Mouse (Mus musculus) neural tube, embryonic 14.5 days (tissue): ENCODE measurements at regions not wholly inside any gene's neighbourhood (a gene's known extent, or its start where the extent isn't known, plus 50 kb on each side); places are given as distances from the start of the nearest gene placed in this dataset.
"Not testable (repeated sequence)": the region's sequence is repeated elsewhere in the genome, so short reads cannot be mapped to it uniquely, and the experiment has no call there.

Source experiments
- ATAC-seq: fragments of 200-750 bp; cut with Nextera tagmentation; 2 replicates; pipeline ENCODE4 v1.8.0; 2017; ENCODE audit warnings: low read depth, mild to moderate bottlenecking, moderate TSS enrichment, moderate library complexity
- H3K27ac ChIP-seq: fragments of 300-500 bp; sonication (generic); 2 replicates; pipeline ENCODE4 v1.5.1; 2014; ENCODE audit warnings: low read depth, mild to moderate bottlenecking, control low read depth, low read length, moderate library complexity, mixed read lengths
- H3K27me3 ChIP-seq: fragments of 300-500 bp; sonication (generic); 2 replicates; pipeline ENCODE4 v1.6.1; 2014; ENCODE audit warnings: low read length; ENCODE audit not compliant: control insufficient read depth, insufficient read depth
- H3K36me3 ChIP-seq: fragments of 300-500 bp; sonication (generic); 2 replicates; pipeline ENCODE4 v1.6.1; 2014; ENCODE audit warnings: low read length, mixed read lengths; ENCODE audit not compliant: control insufficient read depth, insufficient read depth
- H3K4me1 ChIP-seq: fragments of 300-500 bp; sonication (generic); 2 replicates; pipeline ENCODE4 v1.6.1; 2014; ENCODE audit warnings: low read length; ENCODE audit not compliant: control insufficient read depth, insufficient read depth
- H3K4me2 ChIP-seq: fragments of 300-500 bp; sonication (generic); 2 replicates; pipeline ENCODE4 v1.6.1; 2014; ENCODE audit warnings: mild to moderate bottlenecking, low read depth, low read length, control low read depth
- H3K4me3 ChIP-seq: fragments of 300-500 bp; sonication (generic); 2 replicates; pipeline ENCODE4 v1.5.1; 2014; ENCODE audit warnings: low read depth, low read length, control low read depth, mixed read lengths
- H3K9ac ChIP-seq: fragments of 300-500 bp; sonication (generic); replicated peaks from 2 replicates; pipeline ENCODE4 v1.6.1; 2014; ENCODE audit warnings: low read depth, mild to moderate bottlenecking, control low read depth, low read length, mixed read lengths
- H3K9me3 ChIP-seq: fragments of 300-500 bp; sonication (generic); 2 replicates; pipeline ENCODE4 v1.6.1; 2016; ENCODE audit warnings: low read length; ENCODE audit not compliant: control insufficient read depth
- WGBS: fragments of 180-500 bp; shearing (Covaris S2); extraction: QIAGEN DNeasy Blood & Tissue Kit; methylation state at CpG from one replicate; pipeline ENCODE4 v1.1.7; 2014; 5-methylcytosine and 5-hydroxymethylcytosine counted together

DNA sequence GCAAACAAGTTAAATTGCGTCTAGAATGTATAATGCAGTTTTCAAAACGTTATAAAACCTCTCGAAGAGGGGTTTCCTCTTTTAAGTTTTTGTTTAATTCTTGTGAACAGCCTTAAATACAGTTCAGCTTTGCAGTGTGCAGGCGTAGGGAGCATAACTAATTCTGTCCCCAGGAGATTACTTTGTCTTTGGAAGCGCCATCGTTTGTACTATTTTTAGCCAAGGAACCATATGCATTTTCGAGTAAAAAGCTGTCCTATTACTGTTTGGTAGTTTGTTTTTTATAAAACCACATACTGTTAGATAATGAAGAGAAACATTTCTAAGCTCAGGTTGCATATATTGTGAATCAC is 150.5 kb downstream of the Kcnrg start:
- no peak overlapping the region for H3K4me3 ChIP-seq
- WGBS, result 18% methylated on average over 7 of the region's 7 CpGs
- peaks cover 7% of the 10 kb centered on the region for H3K4me1 ChIP-seq
- no peaks in the 10 kb centered on the region for H3K9me3 ChIP-seq
- H3K4me2 ChIP-seq, result peak overlapping the region; percentile 35
- no peak overlapping the region for H3K9ac ChIP-seq
- H3K27me3 ChIP-seq, result no peaks in the 10 kb centered on the region
- H3K36me3 ChIP-seq, result no peaks in the 10 kb centered on the region
- no peak for ATAC-seq
- no peak overlapping the region for H3K27ac ChIP-seq

DNA sequence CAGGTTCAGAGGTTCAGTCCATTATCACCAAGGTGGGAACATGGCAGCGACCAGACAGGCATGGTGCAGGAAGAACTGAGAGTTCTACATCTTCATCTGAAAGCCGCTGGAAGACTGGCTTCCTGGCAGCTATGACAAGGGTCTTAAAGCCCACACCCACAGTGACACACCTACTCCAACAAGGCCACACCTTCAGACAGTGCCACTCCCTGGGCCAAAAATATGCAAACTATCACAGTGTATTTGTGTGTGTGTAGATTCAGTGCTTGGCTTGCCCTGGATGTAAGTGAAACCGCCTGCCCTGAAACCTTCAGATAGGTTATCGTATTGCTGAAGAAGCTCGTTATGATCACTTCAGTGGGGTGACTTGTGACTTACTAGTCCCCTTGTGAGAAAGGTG is 151.3 kb downstream of the Kcnrg start:
- ATAC-seq, result no peak
- no peaks in the 10 kb centered on the region for H3K9me3 ChIP-seq
- H3K36me3 ChIP-seq, result no peaks in the 10 kb centered on the region
- H3K4me2 ChIP-seq, result no peak overlapping the region
- 90% methylated on average over 5 of the region's 5 CpGs for WGBS
- H3K27ac ChIP-seq, result no peak overlapping the region
- no peak overlapping the region for H3K4me3 ChIP-seq
- no peak overlapping the region for H3K9ac ChIP-seq
- H3K4me1 ChIP-seq, result peaks cover 7% of the 10 kb centered on the region
- no peaks in the 10 kb centered on the region for H3K27me3 ChIP-seq

DNA sequence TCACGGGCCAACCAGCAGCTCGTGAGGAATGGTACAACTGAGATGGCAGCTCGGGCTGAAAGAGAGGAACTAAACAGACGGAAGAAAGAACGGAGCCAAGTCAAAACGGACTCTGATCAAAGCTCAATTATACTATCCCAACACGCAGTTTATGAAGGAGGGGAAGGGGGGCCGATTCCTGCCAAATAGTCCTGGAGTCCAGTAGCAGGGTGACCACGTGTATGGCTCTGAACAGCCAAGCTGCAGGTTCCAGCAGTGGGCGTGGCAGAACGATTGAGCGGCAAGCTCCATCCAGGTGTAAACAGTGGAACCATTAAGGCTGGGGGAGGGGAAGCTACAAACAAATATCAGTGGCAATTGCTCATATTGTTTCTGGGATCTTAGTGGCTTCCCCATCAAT is 152.9 kb downstream of the Kcnrg start:
- ATAC-seq, result not testable (repeated sequence)
- WGBS, result 87% methylated on average over 12 of the region's 12 CpGs

DNA sequence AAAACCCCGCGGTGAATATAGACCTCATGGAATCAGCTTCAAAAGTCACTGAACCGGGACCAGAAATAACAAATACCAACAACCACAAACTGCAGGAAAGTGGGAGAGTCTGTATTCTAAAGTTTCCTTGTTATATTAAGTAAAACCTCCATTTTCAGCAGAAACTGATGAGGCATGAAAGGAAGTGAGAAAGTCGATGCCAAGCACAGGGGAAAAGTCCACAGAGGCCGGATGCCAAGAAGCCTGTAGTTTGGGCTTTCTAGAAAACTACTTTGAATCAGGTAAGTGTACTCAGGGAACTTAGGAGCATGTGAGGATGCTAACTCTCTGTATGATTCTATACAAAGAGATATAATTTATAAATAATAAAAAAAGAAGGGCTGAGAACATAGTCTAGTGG is 154.8 kb downstream of the Kcnrg start:
- no peak overlapping the region for H3K4me2 ChIP-seq
- no peak overlapping the region for H3K27ac ChIP-seq
- no peak overlapping the region for H3K9ac ChIP-seq
- H3K9me3 ChIP-seq, result no peaks in the 10 kb centered on the region
- H3K27me3 ChIP-seq, result no peaks in the 10 kb centered on the region
- peaks cover 4% of the 10 kb centered on the region for H3K4me1 ChIP-seq
- ATAC-seq, result no peak
- WGBS, result 88% methylated on average over 5 of the region's 5 CpGs
- H3K36me3 ChIP-seq, result no peaks in the 10 kb centered on the region
- H3K4me3 ChIP-seq, result no peak overlapping the region

More for the DNA sequence above, 152.9 kb downstream of the Kcnrg start:
- not testable (repeated sequence) for H3K27me3 ChIP-seq, H3K4me1 ChIP-seq, H3K4me3 ChIP-seq, H3K4me2 ChIP-seq, H3K36me3 ChIP-seq, H3K9me3 ChIP-seq, H3K9ac ChIP-seq, H3K27ac ChIP-seq

DNA sequence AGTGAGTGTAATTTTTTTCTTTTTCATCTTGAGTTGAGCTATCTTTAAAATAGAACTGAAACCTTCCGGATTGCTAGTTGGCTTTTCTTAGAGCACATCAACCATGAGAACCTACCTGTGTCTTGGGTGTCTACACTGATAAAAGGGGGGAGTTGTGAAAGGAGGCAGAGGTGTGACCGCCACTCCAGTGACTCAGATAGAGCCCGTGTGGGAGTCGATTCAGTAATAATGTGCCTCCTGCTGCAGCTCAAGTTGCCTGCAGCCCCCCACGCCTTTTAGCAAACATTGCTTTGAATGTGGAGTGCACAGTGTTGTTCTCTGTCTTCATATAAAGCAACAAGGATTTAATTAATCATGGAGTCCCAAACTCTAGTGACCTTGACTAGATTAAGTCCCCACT is 162.6 kb downstream of the Kcnrg start:
- no peak overlapping the region for H3K27ac ChIP-seq
- no peak for ATAC-seq
- H3K36me3 ChIP-seq, result no peaks in the 10 kb centered on the region
- 82% methylated on average over 5 of the region's 5 CpGs for WGBS
- no peaks in the 10 kb centered on the region for H3K27me3 ChIP-seq
- no peak overlapping the region for H3K9ac ChIP-seq
- H3K9me3 ChIP-seq, result no peaks in the 10 kb centered on the region
- H3K4me2 ChIP-seq, result no peak overlapping the region
- H3K4me3 ChIP-seq, result no peak overlapping the region
- H3K4me1 ChIP-seq, result no peaks in the 10 kb centered on the region

DNA sequence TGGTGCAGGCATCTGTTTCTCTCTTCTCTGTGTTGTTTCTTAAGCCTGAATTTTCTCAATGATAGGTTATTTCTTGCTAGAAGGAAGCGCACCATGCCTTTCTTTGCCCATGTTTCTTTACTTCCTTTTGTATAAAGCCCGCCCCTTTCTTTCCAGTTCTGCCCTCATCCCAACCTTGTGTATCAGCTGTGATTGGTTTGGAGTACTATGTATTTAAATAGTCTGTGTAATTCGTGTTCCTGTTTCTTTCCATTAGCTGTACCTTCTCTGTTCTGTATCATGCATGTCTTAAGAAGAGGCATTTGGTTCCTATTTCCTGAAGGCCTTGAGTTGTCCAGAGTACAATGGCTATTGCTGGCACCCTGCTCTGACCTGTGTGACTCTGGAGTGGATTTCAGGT is 166.9 kb downstream of the Kcnrg start:
- Histone ChIP-seq H3K36me3 (no peaks in the 10 kb centered on the region), H3K4me3 (no peak overlapping the region), H3K4me2 (no peak overlapping the region), H3K9ac (no peak overlapping the region), H3K27ac (no peak overlapping the region), H3K27me3 (no peaks in the 10 kb centered on the region), H3K4me1 (no peaks in the 10 kb centered on the region), H3K9me3 (no peaks in the 10 kb centered on the region)
- ATAC-seq, result no peak
- 89% methylated on average over 3 of the region's 3 CpGs for WGBS

DNA sequence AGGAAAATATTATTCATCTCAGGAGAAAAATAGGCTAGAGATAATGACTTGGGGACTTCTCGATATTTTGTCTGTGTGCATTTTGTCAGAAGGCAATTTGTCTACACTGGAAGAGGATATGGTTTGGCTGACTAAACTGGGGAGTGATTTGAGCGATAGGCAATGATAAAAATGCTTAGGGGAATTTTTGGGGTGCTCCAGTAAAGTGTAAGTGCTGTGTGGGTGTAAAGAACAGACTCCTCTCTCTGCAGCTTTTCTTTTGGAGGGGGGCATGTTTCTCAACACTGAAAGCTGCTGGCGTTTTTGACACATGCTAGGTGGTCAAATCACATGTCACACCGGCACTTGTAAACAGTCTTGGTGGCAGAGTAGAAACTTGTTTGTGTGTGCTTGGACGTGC is 171.4 kb downstream of the Kcnrg start:
- H3K4me3 ChIP-seq, result no peak overlapping the region
- 88% methylated on average over 5 of the region's 5 CpGs for whole genome bisulfite sequencing
- no peaks in the 10 kb centered on the region for H3K27me3 ChIP-seq
- no peak overlapping the region for H3K9ac ChIP-seq
- H3K4me1 ChIP-seq, result no peaks in the 10 kb centered on the region
- H3K36me3 ChIP-seq, result no peaks in the 10 kb centered on the region
- H3K27ac ChIP-seq, result no peak overlapping the region
- H3K9me3 ChIP-seq, result no peaks in the 10 kb centered on the region
- H3K4me2 ChIP-seq, result no peak overlapping the region
- ATAC-seq, result no peak

DNA sequence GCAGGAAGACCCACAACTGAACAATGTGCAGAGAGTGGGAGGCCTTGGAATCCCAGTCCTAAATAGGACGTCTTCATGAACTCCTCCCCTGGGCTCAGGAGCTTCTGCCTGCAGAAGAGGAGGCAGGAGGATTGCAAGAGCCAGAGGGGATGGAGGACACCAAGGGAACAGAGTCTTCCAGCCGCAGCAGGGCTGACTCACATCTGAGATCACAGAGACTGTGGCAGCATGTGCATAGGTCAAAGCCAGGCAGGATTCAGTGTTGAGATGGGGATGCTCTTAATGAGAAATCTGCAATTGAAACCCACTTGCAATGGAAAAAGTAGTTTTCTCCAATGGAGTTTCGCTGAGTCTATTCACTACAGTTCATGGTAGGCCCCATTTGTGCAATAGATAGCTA is 175.9 kb downstream of the Kcnrg start:
- Histone ChIP-seq H3K36me3 (no peaks in the 10 kb centered on the region), H3K4me2 (no peak overlapping the region), H3K9ac (no peak overlapping the region), H3K4me3 (no peak overlapping the region), H3K27me3 (no peaks in the 10 kb centered on the region), H3K27ac (no peak overlapping the region), H3K4me1 (no peaks in the 10 kb centered on the region), H3K9me3 (no peaks in the 10 kb centered on the region)
- no peak for ATAC-seq
- 92% methylated on average over 3 of the region's 3 CpGs for WGBS

DNA sequence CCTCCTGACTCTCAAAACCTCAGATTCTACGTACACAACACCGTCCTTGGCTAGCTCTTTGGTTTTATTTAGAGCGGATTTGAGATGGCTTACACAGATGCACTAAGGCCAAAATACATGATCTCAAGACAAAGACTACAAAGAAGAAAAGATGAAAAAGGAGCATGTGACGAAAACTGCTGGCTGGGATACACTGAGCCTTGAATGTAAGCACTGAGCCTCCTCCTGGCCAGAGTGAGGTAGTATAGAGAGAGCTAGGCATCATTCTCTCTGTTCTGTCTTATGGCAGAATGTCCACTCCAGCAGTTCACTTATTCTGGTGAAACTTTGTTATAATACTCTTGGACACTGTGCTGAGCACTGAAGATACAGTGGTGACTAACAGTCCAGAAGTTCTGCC is 177.4 kb downstream of the Kcnrg start:
- H3K9ac ChIP-seq, result no peak overlapping the region
- no peaks in the 10 kb centered on the region for H3K9me3 ChIP-seq
- ATAC-seq, result no peak
- no peak overlapping the region for H3K27ac ChIP-seq
- H3K36me3 ChIP-seq, result no peaks in the 10 kb centered on the region
- no peaks in the 10 kb centered on the region for H3K27me3 ChIP-seq
- 92% methylated on average over 4 of the region's 4 CpGs for WGBS
- H3K4me1 ChIP-seq, result no peaks in the 10 kb centered on the region
- no peak overlapping the region for H3K4me3 ChIP-seq
- no peak overlapping the region for H3K4me2 ChIP-seq

DNA sequence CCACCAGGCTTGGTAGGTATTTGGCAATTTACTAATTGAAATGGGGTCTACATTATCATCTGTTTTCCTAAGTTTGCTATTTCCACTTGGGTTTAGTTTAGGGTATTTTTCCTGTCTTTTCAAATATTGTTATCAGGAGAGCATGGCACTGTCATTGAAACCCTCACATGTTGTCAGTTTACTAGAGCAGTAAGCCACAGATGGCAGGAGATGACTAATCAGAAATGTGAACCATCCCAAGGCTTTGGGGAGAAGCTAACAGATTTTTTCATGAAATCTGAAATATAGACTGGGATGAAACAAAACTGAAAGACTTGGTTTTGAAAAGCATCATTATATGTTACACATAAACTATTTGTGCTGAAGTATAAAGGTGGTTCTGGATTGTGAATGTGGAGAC is 178.8 kb downstream of the Kcnrg start:
- Histone ChIP-seq H3K4me1 (no peaks in the 10 kb centered on the region), H3K27ac (no peak overlapping the region), H3K9ac (no peak overlapping the region), H3K4me2 (no peak overlapping the region), H3K9me3 (no peaks in the 10 kb centered on the region), H3K36me3 (no peaks in the 10 kb centered on the region), H3K4me3 (no peak overlapping the region), H3K27me3 (no peaks in the 10 kb centered on the region)
- no peak for ATAC-seq
